Mouse (Mus musculus) lung, embryonic 14.5 days (tissue): ENCODE data around the gene Zcchc9. TPM values are rescaled to one million over a fixed set of nuclear protein-coding genes. Genes with fewer than 3 reads are reported as not detected.

ENCODE experiments used
- ATAC-seq: fragments of 200-750 bp; cut with Nextera tagmentation; 2 replicates; pipeline ENCODE4 v1.8.0; 2017; ENCODE audit warnings: mild to moderate bottlenecking, moderate TSS enrichment, moderate library complexity; ENCODE audit not compliant: insufficient read depth
- DNase-seq: peaks from one replicate; pipeline ENCODE4 v3.0.0-alpha.2; 2015
- H3K27ac ChIP-seq: fragments of 300-500 bp; sonication (generic); 2 replicates; pipeline ENCODE4 v1.5.1; 2014; ENCODE audit warnings: low read depth, mild to moderate bottlenecking, moderate library complexity
- H3K27me3 ChIP-seq: fragments of 300-500 bp; sonication (generic); 2 replicates; pipeline ENCODE4 v1.6.1; 2014; ENCODE audit warnings: low read length, control low read depth; ENCODE audit not compliant: insufficient read depth
- H3K36me3 ChIP-seq: fragments of 300-500 bp; sonication (generic); 2 replicates; pipeline ENCODE4 v1.6.1; 2014; ENCODE audit warnings: control low read depth; ENCODE audit not compliant: insufficient read depth
- H3K4me1 ChIP-seq: fragments of 300-500 bp; sonication (generic); 2 replicates; pipeline ENCODE4 v1.6.1; 2014; ENCODE audit warnings: antibody characterized with exemption, control low read depth; ENCODE audit not compliant: insufficient read depth
- H3K4me2 ChIP-seq: fragments of 300-500 bp; sonication (generic); 2 replicates; pipeline ENCODE4 v1.6.1; 2014; ENCODE audit warnings: mild to moderate bottlenecking
- H3K4me3 ChIP-seq: fragments of 300-500 bp; sonication (generic); 2 replicates; pipeline ENCODE4 v1.5.1; 2014; ENCODE audit warnings: low read depth, low read length
- H3K9ac ChIP-seq: fragments of 300-500 bp; sonication (generic); 2 replicates; pipeline ENCODE4 v1.6.1; 2014
- H3K9me3 ChIP-seq: fragments of 300-500 bp; sonication (generic); 2 replicates; pipeline ENCODE4 v1.6.1; 2016; ENCODE audit warnings: low read depth, low read length, control low read depth
- CTCF ChIP-seq: IDR thresholded peaks from 2 replicates; pipeline ENCODE4 v1.5.1; 2016; ENCODE audit warnings: antibody characterized with exemption, low read depth
- WGBS: fragments of 180-500 bp; shearing (Covaris S2); extraction: QIAGEN DNeasy Blood & Tissue Kit; methylation state at CpG from one replicate; pipeline ENCODE4 v1.1.7; 2014; 5-methylcytosine and 5-hydroxymethylcytosine counted together
- microRNA-seq: library from miRNA; unstranded; fragments of <30 nt; microRNA quantifications from one replicate; pipeline ENCODE4, GENCODE M21; 2016; ENCODE audit warnings: borderline number of aligned reads
- polyA plus RNA-seq: library from polyadenylated mRNA; unstranded; fragments of >200 nt; fragmentation: Nextera tagmentation; extraction: Ambion mirVana; gene quantifications from 2 replicates; pipeline ENCODE4 v1.2.1, GENCODE M21; 2014

The Zcchc9 gene
- polyA plus RNA-seq, 1 experiment from 2014 or later = 34.0 TPM

GRCm38 (mm10) chr13:91749981-91750380 lies 57.5 kb downstream of the Zcchc9 start:
- Histone ChIP-seq H3K27ac (no peak overlapping the region), H3K27me3 (no peaks in the 10 kb centered on the region), H3K9ac (no peak overlapping the region), H3K4me1 (no peaks in the 10 kb centered on the region), H3K4me3 (no peak overlapping the region), H3K9me3 (no peaks in the 10 kb centered on the region), H3K4me2 (no peak overlapping the region), H3K36me3 (no peaks in the 10 kb centered on the region)
- ATAC-seq (no peak), DNase-seq (no peak)
- TF ChIP-seq CTCF = no peak
- 60% methylated on average over 4 of the region's 4 CpGs for WGBS

- no peak for DNase-seq
- H3K27ac ChIP-seq = no peak overlapping the region
- H3K4me2 ChIP-seq = no peak overlapping the region
- 86% methylated on average over 2 of the region's 2 CpGs for WGBS
- no peaks in the 10 kb centered on the region for H3K4me1 ChIP-seq
- no peaks in the 10 kb centered on the region for H3K27me3 ChIP-seq
- no peak for TF ChIP-seq CTCF
- H3K4me3 ChIP-seq = no peak overlapping the region
- H3K36me3 ChIP-seq = no peaks in the 10 kb centered on the region
- no peak overlapping the region for H3K9ac ChIP-seq
- H3K9me3 ChIP-seq = no peaks in the 10 kb centered on the region
- no peak for ATAC-seq
Observed at GRCm38 (mm10) chr13:91748401-91748800, 59.1 kb downstream of the Zcchc9 start.

Small RNA genes within 50 kb of the gene (microRNA-seq; reads per million reads assigned to microRNA genes)
- gene Gm27656 = not detected

Other genes starting within 250 kb of the Zcchc9 start
- gene Acot12, start 66.2 kb downstream of the Zcchc9 start, polyA plus RNA-seq = not detected in 2 replicates
- gene Ckmt2, start 69.2 kb upstream of the Zcchc9 start, polyA plus RNA-seq = 0.20 TPM in 1 of 2 replicates, not detected in the other